Mouse (Mus musculus): Measurements from ENCODE around the gene Des. TPM values are rescaled to one million over a fixed set of nuclear protein-coding genes. Genes with fewer than 3 reads are reported as not detected.

Des gene
- total and polyA plus RNA-seq, 3 experiments, result 9.3 to 18.9 (median 11.7) TPM

DNA sequence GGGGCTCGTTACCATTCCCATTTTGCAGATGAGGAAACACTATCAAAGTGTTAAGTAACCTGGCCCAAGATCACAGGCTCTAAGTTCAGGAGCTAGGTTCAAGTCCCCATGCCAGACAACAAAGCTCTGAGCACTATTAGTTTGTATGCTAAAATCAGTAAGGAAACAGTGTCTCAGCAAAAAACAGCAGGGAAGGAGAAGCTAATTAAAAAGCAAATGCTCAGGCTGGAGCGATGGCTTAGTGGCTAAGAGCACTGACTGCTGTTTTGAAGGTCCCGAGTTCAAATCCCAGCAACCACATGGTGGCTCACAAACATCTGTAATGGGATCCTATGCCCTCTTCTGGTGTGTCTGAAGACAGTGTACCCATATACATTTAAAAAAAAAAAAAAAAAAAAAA, 52.1 kb downstream of the Des start:
- no peak for DNase-seq (ENCODE audit: extremely low read depth)
- H3K9ac ChIP-seq (ENCODE audit: insufficient read depth, low read depth), result no peak overlapping the region
- dilution Hi-C loops (cut with MboI; ENCODE audit: extremely low pct_ligation_motif_present, extremely low pct_unique_long_range_greater_than_20kb, low sequenced_read_pairs), result no loop called here
- no peak overlapping the region for H3K4me2 ChIP-seq (ENCODE audit: insufficient read depth, low read depth, poor library complexity, severe bottlenecking)
- peaks cover 12 to 92% of the 10 kb centered on the region in 2 experiments for H3K36me3 ChIP-seq (replicated peaks in 1 of 2; ENCODE audit: control insufficient read depth in 1 of 2, insufficient read depth in 1 of 2, low read length in 1 of 2)
- peaks cover 0 to 6% of the 10 kb centered on the region in 2 experiments; a peak in 1 of 4 replicates for H3K4me1 ChIP-seq (ENCODE audit: control insufficient read depth in 1 of 2, insufficient read depth in 2 of 2)
- H3K27ac ChIP-seq (ENCODE audit: insufficient read depth, low read depth), result no peak overlapping the region
- in situ Hi-C loops (cut with MboI; ENCODE audit: low pct_ligation_motif_present, low pct_unique_long_range_greater_than_20kb, low sequenced_read_pairs), result no loop called here
- H3K27me3 ChIP-seq (replicated peaks), result no peaks in the 10 kb centered on the region
- H3K79me2 ChIP-seq (replicated peaks; ENCODE audit: control insufficient read depth, extremely low read depth, insufficient read depth, poor library complexity, severe bottlenecking), result no peaks in the 10 kb centered on the region
- no peak overlapping the region for H3K4me3 ChIP-seq (replicated peaks in 1 of 3; ENCODE audit: low read depth in 2 of 3, low read length in 2 of 3, poor library complexity in 1 of 3)
- no peaks in the 10 kb centered on the region for H3K9me3 ChIP-seq (replicated peaks; ENCODE audit: low read length)
- TF ChIP-seq JUN (IDR thresholded peaks at IDR 0.05; ENCODE audit: insufficient read depth, low read depth, low read length), result no peak
- TF ChIP-seq ZKSCAN1 (IDR thresholded peaks at IDR 0.05; ENCODE audit: borderline replicate concordance, low read depth, low read length), result no peak
- no peak for TF ChIP-seq CTCF (conservative IDR thresholded peaks at IDR 0.05 in 1 of 2, IDR thresholded peaks at IDR 0.05 in 1 of 2; ENCODE audit: low read depth in 2 of 2, low read length in 2 of 2)
- no peak for TF ChIP-seq CHD1 (IDR thresholded peaks at IDR 0.05; ENCODE audit: low read depth, low read length)
- no peak for TF ChIP-seq USF2 (conservative IDR thresholded peaks at IDR 0.05; ENCODE audit: low read depth, low read length)
- TF ChIP-seq JUND (conservative IDR thresholded peaks at IDR 0.05; ENCODE audit: low read depth, low read length), result no peak
- TF ChIP-seq MXI1 (IDR thresholded peaks at IDR 0.05; ENCODE audit: low read depth, low read length), result no peak
- TF ChIP-seq ZMIZ1 (IDR thresholded peaks at IDR 0.05; ENCODE audit: low read depth, low read length), result no peak
- TF ChIP-seq HCFC1 (IDR thresholded peaks at IDR 0.05; ENCODE audit: low read depth, low read length), result no peak
- no peak for TF ChIP-seq UBTF (IDR thresholded peaks at IDR 0.05; ENCODE audit: low read depth, low read length)
- TF ChIP-seq TCF12 (IDR thresholded peaks at IDR 0.05; ENCODE audit: low read depth, low read length), result no peak
- TF ChIP-seq ZNF384 (IDR thresholded peaks at IDR 0.05; ENCODE audit: low read depth, low read length), result no peak
- TF ChIP-seq NRF1 (IDR thresholded peaks at IDR 0.05; ENCODE audit: low read depth, low read length), result no peak
- no peak for TF ChIP-seq CHD2 (IDR thresholded peaks at IDR 0.05; ENCODE audit: low read length)
- no peak for TF ChIP-seq NELFE (IDR thresholded peaks at IDR 0.05; ENCODE audit: low read depth, low read length)
- no peak for TF ChIP-seq ZC3H11A (IDR thresholded peaks at IDR 0.05; ENCODE audit: low read depth, low read length)
- TF ChIP-seq POLR2A (IDR thresholded peaks at IDR 0.05; ENCODE audit: low read depth, low read length), result no peak

GRCm38 (mm10) chr1:75413749-75414148, 53.6 kb downstream of the Des start:
- Histone ChIP-seq H3K4me3 (replicated peaks in 1 of 3; ENCODE audit: low read depth in 2 of 3, low read length in 2 of 3, poor library complexity in 1 of 3) (no peak overlapping the region), H3K79me2 (replicated peaks; ENCODE audit: control insufficient read depth, extremely low read depth, insufficient read depth, poor library complexity, severe bottlenecking) (no peaks in the 10 kb centered on the region), H3K4me1 (ENCODE audit: control insufficient read depth in 1 of 2, insufficient read depth in 2 of 2) (peaks cover 0 to 6% of the 10 kb centered on the region in 2 experiments; a peak in 1 of 4 replicates), H3K27ac (ENCODE audit: insufficient read depth, low read depth) (no peak overlapping the region), H3K9ac (ENCODE audit: insufficient read depth, low read depth) (no peak overlapping the region), H3K27me3 (replicated peaks) (no peaks in the 10 kb centered on the region), H3K9me3 (replicated peaks; ENCODE audit: low read length) (no peaks in the 10 kb centered on the region), H3K36me3 (replicated peaks in 1 of 2; ENCODE audit: control insufficient read depth in 1 of 2, insufficient read depth in 1 of 2, low read length in 1 of 2) (peaks cover 12 to 91% of the 10 kb centered on the region in 2 experiments), H3K4me2 (ENCODE audit: insufficient read depth, low read depth, poor library complexity, severe bottlenecking) (no peak overlapping the region)
- dilution Hi-C loops (cut with MboI; ENCODE audit: extremely low pct_ligation_motif_present, extremely low pct_unique_long_range_greater_than_20kb, low sequenced_read_pairs), result no loop called here
- TF ChIP-seq CHD1 (IDR thresholded peaks at IDR 0.05; ENCODE audit: low read depth, low read length) (no peak), MAX (IDR thresholded peaks at IDR 0.05; ENCODE audit: low read length) (no peak), E2F4 (IDR thresholded peaks at IDR 0.05; ENCODE audit: insufficient replicate concordance, low read depth, low read length) (no peak), BHLHE40 (IDR thresholded peaks at IDR 0.05; ENCODE audit: low read depth, low read length) (no peak), UBTF (IDR thresholded peaks at IDR 0.05; ENCODE audit: low read depth, low read length) (no peak), SMC3 (IDR thresholded peaks at IDR 0.05; ENCODE audit: low read depth, low read length) (peak; percentile 47), MAZ (IDR thresholded peaks at IDR 0.05; ENCODE audit: low read depth, low read length) (no peak), NRF1 (IDR thresholded peaks at IDR 0.05; ENCODE audit: low read depth, low read length) (no peak), ZNF384 (IDR thresholded peaks at IDR 0.05; ENCODE audit: low read depth, low read length) (no peak), ELF1 (IDR thresholded peaks at IDR 0.05; ENCODE audit: low read depth, low read length) (no peak), NELFE (IDR thresholded peaks at IDR 0.05; ENCODE audit: low read depth, low read length) (no peak; the same call in 1 of the 2 replicates), HCFC1 (IDR thresholded peaks at IDR 0.05; ENCODE audit: low read depth, low read length) (no peak), RAD21 (IDR thresholded peaks at IDR 0.05; ENCODE audit: low read depth, low read length) (peak; percentile 34), KAT2A (IDR thresholded peaks at IDR 0.05; ENCODE audit: insufficient replicate concordance, low read length) (no peak), CTCF (conservative IDR thresholded peaks at IDR 0.05 in 1 of 2, IDR thresholded peaks at IDR 0.05 in 1 of 2; ENCODE audit: low read depth in 2 of 2, low read length in 2 of 2) (peak; percentile 37 to 92; a peak in 3 of 4 replicates), TCF12 (IDR thresholded peaks at IDR 0.05; ENCODE audit: low read depth, low read length) (no peak), USF2 (conservative IDR thresholded peaks at IDR 0.05; ENCODE audit: low read depth, low read length) (no peak), USF1 (IDR thresholded peaks at IDR 0.05; ENCODE audit: low read depth, low read length) (no peak), JUN (IDR thresholded peaks at IDR 0.05; ENCODE audit: insufficient read depth, low read depth, low read length) (no peak), ZC3H11A (IDR thresholded peaks at IDR 0.05; ENCODE audit: low read depth, low read length) (no peak), POLR2AphosphoS2 (IDR thresholded peaks at IDR 0.05; ENCODE audit: low read depth, low read length) (no peak), TBP (conservative IDR thresholded peaks at IDR 0.05; ENCODE audit: low read depth, low read length) (no peak), MAFK (IDR thresholded peaks at IDR 0.05; ENCODE audit: insufficient replicate concordance, low read length) (no peak)
- in situ Hi-C loops (cut with MboI; ENCODE audit: low pct_ligation_motif_present, low pct_unique_long_range_greater_than_20kb, low sequenced_read_pairs), result no loop called here
- peak; percentile 61 for DNase-seq (ENCODE audit: extremely low read depth)

All from CH12.LX (cell line).